Mouse (Mus musculus): ENCODE results near the gene Synrg.

Synrg gene

DNA sequence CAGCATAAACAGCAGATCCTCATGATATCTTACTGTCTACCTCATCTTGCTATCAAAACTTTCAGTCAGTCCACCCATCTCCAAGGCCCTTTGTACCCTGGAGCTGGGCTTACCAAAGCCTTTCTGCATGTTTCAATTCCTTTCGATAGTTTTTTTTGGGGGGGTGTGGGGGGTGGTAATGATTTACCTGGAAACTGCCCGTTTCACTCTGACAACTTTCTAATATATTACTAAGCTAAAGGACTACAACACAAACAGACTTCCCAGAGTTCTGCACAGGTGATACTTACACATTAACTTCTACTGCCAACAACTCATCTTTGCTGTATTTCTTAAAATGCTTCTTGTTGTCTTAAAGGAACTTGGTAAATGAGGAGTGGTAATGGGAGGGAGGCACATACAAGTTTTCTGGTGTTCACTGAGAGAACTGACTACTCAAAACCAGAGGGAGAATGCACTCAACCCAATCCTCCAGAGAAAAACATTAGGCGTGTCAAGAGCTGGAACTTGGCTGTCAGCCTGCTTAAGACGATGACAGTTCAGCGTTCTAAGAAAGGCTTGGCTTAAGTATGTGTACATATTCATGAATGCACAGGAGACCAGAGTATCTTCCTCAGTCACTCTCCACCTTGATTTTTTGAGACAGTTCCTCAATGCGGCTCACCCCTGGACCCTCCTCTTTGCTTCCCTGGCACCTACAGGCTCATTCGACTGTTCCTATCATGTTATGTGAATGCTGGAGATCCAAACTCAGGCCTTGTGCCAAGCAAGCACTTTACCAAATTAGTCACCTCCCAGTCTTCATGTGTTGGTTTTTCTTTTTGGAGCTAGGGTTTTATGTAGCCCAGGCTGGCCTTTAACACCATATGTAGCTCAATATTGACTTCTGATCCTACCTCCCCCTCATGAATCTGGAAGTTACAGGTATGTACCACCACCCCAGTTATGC, 109.9 kb downstream of the Synrg start:
- no peak for DNase-seq (ENCODE audit: low spot score in 2 of 2)

DNA sequence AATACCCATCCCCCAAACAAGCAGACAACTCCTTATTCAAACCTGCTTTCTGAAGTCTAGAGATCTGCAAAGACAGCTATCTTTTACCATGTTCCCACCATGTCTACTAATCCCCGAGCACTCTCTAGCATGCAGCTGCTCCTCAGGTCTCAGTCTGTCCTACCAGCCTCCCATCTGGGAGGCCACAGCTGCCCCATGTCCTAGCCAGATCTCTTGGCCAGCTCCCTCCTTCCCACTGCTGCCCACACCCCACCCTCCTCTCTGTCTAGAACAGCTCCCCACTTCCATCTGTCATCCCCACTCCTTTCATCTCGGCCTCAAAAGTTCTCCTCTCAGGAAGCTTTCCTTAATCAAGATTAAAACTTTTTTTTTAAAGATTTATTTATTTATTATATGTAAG, 112.8 kb downstream of the Synrg start:
- no peak for DNase-seq (ENCODE audit: low spot score in 2 of 2)

DNA sequence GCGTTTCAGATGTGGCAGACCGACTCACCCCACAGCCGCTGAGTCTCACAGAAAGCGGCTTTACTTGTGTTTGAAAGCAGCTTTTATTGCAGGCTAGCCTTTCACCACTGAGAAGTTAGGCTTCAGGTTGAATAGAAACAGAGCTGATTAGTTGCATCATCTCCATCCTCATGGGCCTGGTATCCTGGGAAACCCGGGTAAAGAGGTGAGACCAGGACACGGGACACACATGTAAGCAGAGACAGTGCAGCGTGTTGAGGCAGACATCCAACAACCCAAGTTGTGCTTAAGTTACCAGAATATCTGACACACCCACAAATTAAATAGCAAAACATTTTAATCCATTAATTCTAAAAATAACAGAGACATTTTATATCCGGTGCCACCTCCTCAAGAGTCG, 114.4 kb downstream of the Synrg start:
- DNase-seq (ENCODE audit: low spot score in 2 of 2): no peak

DNA sequence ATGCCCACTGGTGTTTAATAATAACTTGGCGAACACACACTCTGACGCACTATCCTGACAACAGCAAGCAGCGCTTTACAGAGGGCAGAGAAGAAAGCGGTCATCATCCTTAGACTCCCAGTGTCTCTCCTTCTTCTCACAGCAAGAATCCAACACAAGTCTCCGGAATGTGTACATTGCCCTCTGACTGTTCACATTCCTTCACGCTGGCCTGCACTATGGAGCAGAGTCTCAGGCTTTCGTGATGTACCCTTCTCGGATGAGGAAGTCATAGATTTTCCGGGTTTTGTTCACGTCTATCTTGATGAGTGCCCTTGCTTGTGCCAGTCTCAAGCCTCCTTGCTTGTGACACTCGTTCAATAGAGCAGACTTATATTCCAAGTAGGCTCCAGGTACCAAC, 115.1 kb downstream of the Synrg start:
- no peak for DNase-seq (ENCODE audit: low spot score in 2 of 2)

DNA sequence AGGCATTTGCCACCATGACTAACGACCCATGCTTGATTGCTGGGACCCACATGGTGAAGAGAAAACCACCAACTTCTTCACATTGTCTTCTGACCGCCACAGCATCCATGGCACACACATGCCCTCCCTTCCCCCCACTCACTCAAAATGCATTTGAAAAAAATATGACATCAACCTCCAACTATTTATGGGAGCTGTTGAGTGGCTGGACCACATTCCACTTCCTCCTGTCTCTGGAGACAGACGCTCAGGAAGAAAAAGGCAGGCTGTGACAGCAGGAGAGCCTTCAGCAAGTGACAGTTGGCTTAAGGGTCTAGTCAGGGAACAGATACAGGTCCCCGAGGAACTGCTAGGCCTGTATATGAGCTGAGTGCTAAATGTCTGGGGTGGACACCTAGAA, 115.7 kb downstream of the Synrg start:
- DNase-seq (ENCODE audit: low spot score in 2 of 2): no peak

DNA sequence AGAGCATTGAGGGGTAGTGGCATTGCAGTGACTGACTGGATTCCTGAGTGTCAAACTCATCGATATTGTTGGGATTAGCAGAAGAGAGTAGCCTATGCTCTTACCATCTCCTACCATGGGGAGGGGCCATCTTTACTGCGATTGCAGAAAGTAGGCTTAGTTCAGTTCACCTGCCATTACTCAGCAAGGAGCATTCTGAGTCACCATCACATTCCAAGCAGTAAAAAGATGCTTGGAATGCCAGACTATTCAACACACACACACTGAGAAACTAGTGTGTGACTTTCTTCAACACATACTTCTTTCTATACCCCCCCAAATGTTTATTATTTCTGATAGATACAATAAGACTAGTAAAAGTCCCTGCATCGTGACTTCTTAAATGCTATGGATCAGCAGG, 116.1 kb downstream of the Synrg start:
- no peak for DNase-seq (ENCODE audit: low spot score in 2 of 2)

DNA sequence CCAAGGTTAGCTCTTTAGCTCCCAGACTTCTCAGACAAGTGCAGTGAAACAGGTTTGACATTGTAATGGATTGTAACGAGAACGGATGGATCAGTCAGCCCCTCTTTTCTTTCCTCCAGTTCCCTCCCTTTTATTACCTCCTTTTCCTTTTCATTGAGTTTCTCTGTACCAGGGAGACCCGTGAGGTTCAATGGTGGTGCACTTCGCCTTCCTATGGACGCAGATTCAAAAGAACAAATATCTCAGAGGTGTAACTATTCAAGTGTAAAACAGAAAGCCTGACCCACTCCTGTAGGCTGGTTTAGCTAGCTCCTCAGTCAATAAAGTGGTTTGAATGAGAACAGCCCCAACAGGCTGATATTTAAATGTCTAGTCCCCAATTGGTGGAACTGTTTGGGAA, 117.7 kb downstream of the Synrg start:
- DNase-seq (ENCODE audit: low spot score in 2 of 2): no peak

DNA sequence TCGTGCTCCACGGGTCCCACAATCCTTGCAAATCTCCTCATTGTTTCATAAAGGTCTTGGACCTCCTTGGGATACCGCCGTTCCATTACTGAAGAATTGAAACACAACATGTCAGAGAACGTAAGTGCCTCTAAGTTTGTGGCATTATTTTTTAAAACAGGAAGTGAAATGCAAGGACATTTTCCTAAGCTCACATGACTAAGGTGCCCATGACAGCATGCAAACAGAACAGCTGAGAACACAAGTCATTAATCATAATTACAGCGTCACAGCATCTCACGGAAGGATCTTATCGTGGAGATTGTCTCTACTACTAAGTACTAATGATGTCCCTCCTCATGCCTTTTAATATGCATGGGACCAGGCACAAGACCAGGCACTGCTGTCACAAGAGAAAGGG, 126.3 kb downstream of the Synrg start:
- DNase-seq (ENCODE audit: low spot score in 2 of 2): no peak
